In the genomic region with DNA sequence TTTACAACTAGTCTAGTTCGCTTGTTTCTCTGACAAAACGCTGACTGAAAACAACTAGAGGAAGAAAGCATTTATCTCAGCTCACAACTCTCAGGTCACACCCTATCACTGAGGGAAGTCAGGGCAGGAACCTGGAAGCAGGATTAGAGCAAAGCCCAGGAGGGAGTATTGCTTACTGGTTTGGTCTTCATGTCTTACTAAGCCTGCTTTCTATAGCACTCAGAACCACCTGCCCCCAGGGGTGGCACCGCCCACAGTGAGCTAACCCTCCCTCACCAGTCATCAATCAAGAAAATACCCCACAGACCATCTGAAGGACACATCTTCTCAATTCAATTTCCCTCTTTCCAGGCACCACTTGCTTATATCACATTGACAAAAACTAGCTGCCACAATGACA, we compare ENCODE assay signal across 29 mouse cellular contexts. TPM values are rescaled to one million over a fixed set of nuclear protein-coding genes. Genes with fewer than 3 reads are reported as not detected.
DNase-seq lines count a peak whose midpoint lies in the region; ATAC-seq and TF ChIP-seq lines count a peak whose summit lies in the region.
"Had no signal": no experiment of that assay in that cellular context is flagged by ENCODE, and none has a peak within 500 bp of the region (broad histone marks: within the 10 kb centered on the region; RNA-seq: fewer than 3 reads in every experiment).

No protein-coding gene starts in this region.

- no peak overlapping the region for H3K9ac ChIP-seq in heart, adult 2 months (ENCODE audit: low read depth, low read length)
- no peak overlapping the region for H3K9ac ChIP-seq in heart, embryonic 13.5 days
- H3K9ac ChIP-seq in heart, postnatal 0 days (replicated peaks; ENCODE audit: low read depth, low read length), result no peak overlapping the region
- H3K9ac ChIP-seq: embryonic facial prominence, embryonic 13.5 days; forebrain, embryonic 12.5 days; forebrain, embryonic 15.5 days; hindbrain, embryonic 13.5 days; intestine, embryonic 15.5 days had no signal

- no peak for TF ChIP-seq EP300 in heart, adult 2 months (IDR thresholded peaks at IDR 0.05; ENCODE audit: insufficient read depth, low read depth, low read length)
- no peak for TF ChIP-seq EP300 in heart, postnatal 0 days (IDR thresholded peaks at IDR 0.05; ENCODE audit: low read depth)

- TF ChIP-seq POLR2A in heart, adult 2 months (IDR thresholded peaks at IDR 0.05; ENCODE audit: insufficient read depth, low read depth, low read length), result no peak

- H3K9me3 ChIP-seq in heart, embryonic 13.5 days, result no peaks in the 10 kb centered on the region
- H3K9me3 ChIP-seq in heart, postnatal 0 days (replicated peaks; ENCODE audit: control insufficient read depth, low read length), result no peaks in the 10 kb centered on the region
- H3K9me3 ChIP-seq: embryonic facial prominence, embryonic 10.5 days; embryonic facial prominence, embryonic 13.5 days; forebrain, embryonic 12.5 days; forebrain, embryonic 15.5 days; hindbrain, embryonic 10.5 days; hindbrain, embryonic 13.5 days; intestine, embryonic 15.5 days had no signal

- H3K36me3 ChIP-seq in heart, adult 2 months (ENCODE audit: control insufficient read depth, insufficient read depth, low read length), result peaks cover 8% of the 10 kb centered on the region
- H3K36me3 ChIP-seq in heart, embryonic 13.5 days, result peaks cover 14% of the 10 kb centered on the region
- H3K36me3 ChIP-seq in heart, postnatal 0 days (replicated peaks; ENCODE audit: control insufficient read depth, insufficient read depth, low read length), result 0 out of 2 replicates have a peak, but pooled peaks cover 7% of the 10 kb centered on the region
- H3K36me3 ChIP-seq: embryonic facial prominence, embryonic 10.5 days; embryonic facial prominence, embryonic 13.5 days; forebrain, embryonic 12.5 days; forebrain, embryonic 15.5 days; hindbrain, embryonic 10.5 days; hindbrain, embryonic 13.5 days; intestine, embryonic 15.5 days had no signal

- H3K4me1 ChIP-seq in heart, adult 2 months (ENCODE audit: control insufficient read depth, insufficient read depth, low read length), result peaks cover 31% of the 10 kb centered on the region
- H3K4me1 ChIP-seq in heart, embryonic 13.5 days, result peaks cover 45% of the 10 kb centered on the region
- H3K4me1 ChIP-seq in heart, postnatal 0 days (ENCODE audit: control insufficient read depth, insufficient read depth), result peaks cover 39% of the 10 kb centered on the region
- H3K4me1 ChIP-seq in brown adipose tissue, adult 24 weeks (ENCODE audit: control insufficient read depth, insufficient read depth, insufficient read length, low read length), result peaks cover 26% of the 10 kb centered on the region

- H3K27me3 ChIP-seq in heart, adult 2 months (ENCODE audit: control insufficient read depth, insufficient read depth, low read length), result no peaks in the 10 kb centered on the region
- no peaks in the 10 kb centered on the region for H3K27me3 ChIP-seq in heart, embryonic 13.5 days (replicated peaks)
- H3K27me3 ChIP-seq in heart, postnatal 0 days (ENCODE audit: control insufficient read depth, insufficient read depth, low read length), result no peaks in the 10 kb centered on the region
- H3K27me3 ChIP-seq: embryonic facial prominence, embryonic 13.5 days; forebrain, embryonic 15.5 days; hindbrain, embryonic 13.5 days; intestine, embryonic 15.5 days had no signal

- peaks cover 1% of the 10 kb centered on the region; the same call in 1 of the 2 replicates for H3K79me2 ChIP-seq in heart, adult 2 months (replicated peaks; ENCODE audit: control insufficient read depth, insufficient read depth, low read length)

- ATAC-seq in heart, embryonic 13.5 days (ENCODE audit: extremely low read depth, insufficient number of reproducible peaks, low FRiP score, low TSS enrichment), result no peak
- no peak for ATAC-seq in heart, postnatal 0 days (ENCODE audit: insufficient read depth, low read depth)
- ATAC-seq: CD4-positive, CD25-positive, alpha-beta regulatory T cell, adult 4 months; forebrain, embryonic 15.5 days; hindbrain, embryonic 16.5 days had no signal

- intact Hi-C loops in heart, adult 2 months (cut with DNase I), result no loop called here
- intact Hi-C loops in heart, postnatal 14 days (cut with DNase I), result loop anchor here (5.0 kb wide), 1 partner anchor 249 kb away; no protein-coding TSS in a partner anchor

- no peak for TF ChIP-seq CTCF in heart, adult 2 months (IDR thresholded peaks at IDR 0.05)
- TF ChIP-seq CTCF in heart, postnatal 0 days (IDR thresholded peaks at IDR 0.05; ENCODE audit: low read depth), result no peak

- DNase-seq in heart, adult 2 months, result no peak
- no peak for DNase-seq in heart, postnatal 14 days
- no peak for DNase-seq in heart, adult 9 months (ENCODE audit: low spot score in 2 of 2)
- DNase-seq in heart, postnatal 0 days (ENCODE audit: low spot score), result no peak
- no peak for DNase-seq in heart, postnatal 4 days
- DNase-seq in lung, postnatal 14 days, result no peak
- DNase-seq: adrenal gland, adult 2 months; adrenal gland, postnatal 14 days; cerebellum, adult 11-12 months; cerebellum, adult 8-10 months; cerebellum, postnatal 10 days; cerebellum, postnatal 36 days; embryo, embryonic 11 days; gastrocnemius, postnatal 10 days; kidney, adult 11 months; kidney, adult 9 months had no signal

- H3K4me3 ChIP-seq in heart, adult 2 months, result no peak overlapping the region
- no peak overlapping the region for H3K4me3 ChIP-seq in heart, embryonic 13.5 days
- H3K4me3 ChIP-seq in heart, postnatal 0 days (ENCODE audit: low read depth, low read length), result no peak overlapping the region
- H3K4me3 ChIP-seq in brown adipose tissue, adult 24 weeks (ENCODE audit: insufficient read depth, low read depth, low read length), result no peak overlapping the region
- H3K4me3 ChIP-seq: embryonic facial prominence, embryonic 10.5 days; embryonic facial prominence, embryonic 13.5 days; erythroblast, embryonic 14.5 days; forebrain, embryonic 12.5 days; forebrain, embryonic 15.5 days; hindbrain, embryonic 10.5 days; hindbrain, embryonic 13.5 days; intestine, embryonic 15.5 days had no signal

- 63% methylated on average over 3 of the region's 3 CpGs for WGBS in heart, adult 2 months
- WGBS in heart, embryonic 13.5 days, result 74% methylated on average over 3 of the region's 3 CpGs
- WGBS in heart, postnatal 0 days, result 78% methylated on average over 3 of the region's 3 CpGs

- no peak overlapping the region for H3K4me2 ChIP-seq in heart, embryonic 13.5 days
- no peak overlapping the region for H3K4me2 ChIP-seq in heart, postnatal 0 days (ENCODE audit: low read depth, low read length)
- H3K4me2 ChIP-seq: embryonic facial prominence, embryonic 13.5 days; forebrain, embryonic 12.5 days; forebrain, embryonic 15.5 days; hindbrain, embryonic 13.5 days; intestine, embryonic 15.5 days had no signal

- H3K27ac ChIP-seq in heart, adult 2 months, result peak overlapping the region; percentile 88
- H3K27ac ChIP-seq in heart, embryonic 13.5 days (replicated peaks), result peak overlapping the region; percentile 89
- peak overlapping the region; percentile 82 for H3K27ac ChIP-seq in heart, postnatal 0 days (ENCODE audit: low read depth)
- H3K27ac ChIP-seq in brown adipose tissue, adult 24 weeks (replicated peaks; ENCODE audit: low read depth, low read length), result peak overlapping the region; percentile 90
- H3K27ac ChIP-seq: embryonic facial prominence, embryonic 13.5 days; forebrain, embryonic 12.5 days; forebrain, embryonic 15.5 days; hindbrain, embryonic 13.5 days; intestine, embryonic 15.5 days had no signal

RNA-seq across cellular contexts. Expression of gene Fam189a2, which starts 12.4 kb away (rescaled TPM):
- 10 to 100 TPM; 51.2 to 55.1 TPM for total RNA-seq in heart, adult 2 months (2021)
- 52.0 and 73.9 TPM in 2 replicates for polyA plus RNA-seq in heart, adult 2 months (2012; rRNA removed)
- 10 to 100 TPM; 51.6 to 55.6 TPM for total RNA-seq in heart, postnatal 14 days (2021)
- 4.1 and 5.4 TPM in 2 replicates for polyA plus RNA-seq in heart, embryonic 13.5 days (2015; fragmentation: Nextera tagmentation; extraction: Ambion mirVana)
- total RNA-seq in heart, postnatal 0 days (2014; rRNA removed; ENCODE audit: low replicate concordance), result 98.9 and 100 TPM in 2 replicates
- polyA plus RNA-seq in heart, postnatal 0 days (2015; fragmentation: Nextera tagmentation; extraction: Ambion mirVana), result 7.7 and 8.3 TPM in 2 replicates
- total RNA-seq in heart, postnatal 4 days (2021), result 10 to 100 TPM; 85.3 to 88.9 TPM
- polyA plus RNA-seq in brown adipose tissue, adult 24 weeks (2012; ENCODE audit: insufficient read depth, insufficient read length, missing spikeins), result 2.9 and 3.7 TPM in 2 replicates
- total RNA-seq: MEL had no signal
- polyA plus RNA-seq: CD4-positive, CD25-positive, alpha-beta regulatory T cell, adult 4 months; erythroblast, embryonic 14.5 days had no signal
